Mouse (Mus musculus): ENCODE results near the gene Bzw1. TPM values are rescaled to one million over a fixed set of nuclear protein-coding genes. Genes with fewer than 3 reads are reported as not detected.

The Bzw1 gene
- polyA plus RNA-seq, 1 experiment from 2014 or later, result 460 TPM

DNA sequence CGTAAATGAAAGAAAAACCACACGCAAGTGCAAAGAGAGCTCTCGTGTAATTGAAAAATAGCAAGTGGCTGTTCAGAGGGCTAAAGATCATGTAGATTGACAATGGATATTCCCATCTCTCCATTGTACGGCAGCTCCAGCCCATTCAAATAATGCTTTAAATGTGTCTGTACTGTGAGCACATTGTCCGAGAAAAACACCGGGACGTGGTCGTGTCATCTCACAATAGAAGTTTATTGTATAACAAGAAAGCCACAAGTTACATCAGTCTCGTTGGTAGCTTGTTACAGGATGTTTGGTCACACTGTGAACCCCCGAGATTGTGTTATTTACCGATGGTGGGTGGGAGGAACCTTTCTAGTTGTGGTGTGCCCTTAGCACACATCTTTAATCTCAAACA is 53.2 kb downstream of the Bzw1 start:
- H3K27ac ChIP-seq, result peak overlapping the region; percentile 93
- peaks cover 59% of the 10 kb centered on the region for H3K36me3 ChIP-seq (replicated peaks)
- no peaks in the 10 kb centered on the region for H3K27me3 ChIP-seq (ENCODE audit: poor library complexity, severe bottlenecking)
- no peak for DNase-seq (ENCODE audit: extremely low spot score, low spot score)
- 14% methylated on average over 11 of the region's 11 CpGs for WGBS
- H3K9me3 ChIP-seq, result no peaks in the 10 kb centered on the region
- H3K4me3 ChIP-seq, result peak overlapping the region; percentile 76
- peaks cover 27% of the 10 kb centered on the region for H3K4me1 ChIP-seq

- DNase-seq (ENCODE audit: extremely low spot score, low spot score), result no peak
- Histone ChIP-seq H3K27me3 (ENCODE audit: poor library complexity, severe bottlenecking) (no peaks in the 10 kb centered on the region), H3K9me3 (no peaks in the 10 kb centered on the region), H3K27ac (no peak overlapping the region), H3K4me3 (no peak overlapping the region), H3K36me3 (replicated peaks) (peaks cover 60% of the 10 kb centered on the region), H3K4me1 (peaks cover 27% of the 10 kb centered on the region)
- 94% methylated on average over 7 of the region's 7 CpGs for WGBS
Observed at GRCm38 (mm10) chr1:58447766-58448165, 55.1 kb downstream of the Bzw1 start.

GRCm38 (mm10) chr1:58448396-58448795 is 55.7 kb downstream of the Bzw1 start:
- DNase-seq (ENCODE audit: extremely low spot score, low spot score), result no peak
- H3K4me1 ChIP-seq, result peaks cover 27% of the 10 kb centered on the region
- WGBS, result 91% methylated on average over 7 of the region's 7 CpGs
- H3K27ac ChIP-seq, result no peak overlapping the region
- no peak overlapping the region for H3K4me3 ChIP-seq
- peaks cover 66% of the 10 kb centered on the region for H3K36me3 ChIP-seq (replicated peaks)
- no peaks in the 10 kb centered on the region for H3K27me3 ChIP-seq (ENCODE audit: poor library complexity, severe bottlenecking)
- H3K9me3 ChIP-seq, result no peaks in the 10 kb centered on the region

- Histone ChIP-seq H3K27me3 (ENCODE audit: poor library complexity, severe bottlenecking) (no peaks in the 10 kb centered on the region), H3K9me3 (no peaks in the 10 kb centered on the region), H3K4me1 (no peaks in the 10 kb centered on the region), H3K27ac (no peak overlapping the region), H3K36me3 (replicated peaks) (peaks cover 97% of the 10 kb centered on the region), H3K4me3 (no peak overlapping the region)
- WGBS, result 96% methylated on average over 6 of the region's 6 CpGs
- no peak for DNase-seq (ENCODE audit: extremely low spot score, low spot score)
Observed at GRCm38 (mm10) chr1:58454316-58454715, 61.6 kb downstream of the Bzw1 start.

Other genes starting within 250 kb of the Bzw1 start
- gene Aox4, start 182.5 kb upstream of the Bzw1 start, polyA plus RNA-seq (2016; fragmentation: Nextera tagmentation; extraction: Ambion mirVana), result not detected in 2 replicates
- 0.05 TPM in 1 of 2 replicates, not detected in the other for gene Aox2, start 114.6 kb upstream of the Bzw1 start, polyA plus RNA-seq (2016; fragmentation: Nextera tagmentation; extraction: Ambion mirVana)
- gene Clk1, start 31.2 kb downstream of the Bzw1 start, polyA plus RNA-seq (2016; fragmentation: Nextera tagmentation; extraction: Ambion mirVana), result 124 and 127 TPM in 2 replicates
- gene Nif3l1, start 52.3 kb downstream of the Bzw1 start, polyA plus RNA-seq (2016; fragmentation: Nextera tagmentation; extraction: Ambion mirVana), result 76.2 and 78.4 TPM in 2 replicates
- gene Ppil3, start 52.6 kb downstream of the Bzw1 start, polyA plus RNA-seq (2016; fragmentation: Nextera tagmentation; extraction: Ambion mirVana), result 63.0 and 66.1 TPM in 2 replicates
- gene Orc2, start 112.2 kb downstream of the Bzw1 start, polyA plus RNA-seq (2016; fragmentation: Nextera tagmentation; extraction: Ambion mirVana), result 55.4 and 56.6 TPM in 2 replicates
- 4.1 and 6.4 TPM in 2 replicates for gene Fam126b, start 193.4 kb downstream of the Bzw1 start, polyA plus RNA-seq (2016; fragmentation: Nextera tagmentation; extraction: Ambion mirVana)
- 135 and 138 TPM in 2 replicates for gene Ndufb3, start 193.5 kb downstream of the Bzw1 start, polyA plus RNA-seq (2016; fragmentation: Nextera tagmentation; extraction: Ambion mirVana)